Mouse (Mus musculus) myocyte (in vitro differentiated cells): Measurements from ENCODE around the gene Ppp4r1.

Experiments used
- E2F4 ChIP-seq: IDR thresholded peaks from one replicate; pipeline ENCODE4 v1.6.1; 2011; ENCODE audit warnings: mild to moderate bottlenecking, control low read depth, moderate library complexity; ENCODE audit not compliant: insufficient read depth
- MYOD1 ChIP-seq, 3 experiments: IDR thresholded peaks; one replicate each; pipeline ENCODE4 v1.6.1; 2011; ENCODE audit warnings: control low read depth in 2 of 3, low read depth in 2 of 3, mild to moderate bottlenecking in 2 of 3, moderate library complexity in 1 of 3; ENCODE audit not compliant: insufficient read length in 2 of 3, control insufficient read depth in 1 of 3
- MYOG ChIP-seq, 3 experiments: IDR thresholded peaks; one replicate each; pipeline ENCODE4 v1.6.1; 2011; ENCODE audit warnings: control low read depth in 2 of 3, low read depth in 2 of 3, mild to moderate bottlenecking in 2 of 3; ENCODE audit not compliant: insufficient read length in 2 of 3, control insufficient read depth in 1 of 3, insufficient read depth in 1 of 3
- POLR2A ChIP-seq: IDR thresholded peaks from one replicate; pipeline ENCODE4 v1.6.1; 2011; ENCODE audit warnings: low read depth, mild to moderate bottlenecking, control low read depth, moderate library complexity; ENCODE audit not compliant: insufficient read length
- POLR2AphosphoS2 ChIP-seq: IDR thresholded peaks from one replicate; pipeline ENCODE4 v1.6.1; 2011; ENCODE audit warnings: low read depth, control low read depth; ENCODE audit not compliant: insufficient read length
- SRF ChIP-seq: IDR thresholded peaks from one replicate; pipeline ENCODE4 v1.6.1; 2011; ENCODE audit warnings: low read depth; ENCODE audit not compliant: control insufficient read depth, insufficient read length
- TCF12 ChIP-seq: IDR thresholded peaks from one replicate; pipeline ENCODE4 v1.6.1; 2011; ENCODE audit warnings: mild to moderate bottlenecking, control low read depth; ENCODE audit not compliant: poor library complexity, insufficient read depth, severe bottlenecking
- TCF3 ChIP-seq: IDR thresholded peaks from one replicate; pipeline ENCODE4 v1.6.1; 2011; ENCODE audit warnings: low read depth, control low read depth; ENCODE audit not compliant: insufficient read length
- USF1 ChIP-seq: IDR thresholded peaks from one replicate; pipeline ENCODE4 v1.6.1; 2011; ENCODE audit warnings: low read depth, mild to moderate bottlenecking, control low read depth, moderate library complexity

DNA sequence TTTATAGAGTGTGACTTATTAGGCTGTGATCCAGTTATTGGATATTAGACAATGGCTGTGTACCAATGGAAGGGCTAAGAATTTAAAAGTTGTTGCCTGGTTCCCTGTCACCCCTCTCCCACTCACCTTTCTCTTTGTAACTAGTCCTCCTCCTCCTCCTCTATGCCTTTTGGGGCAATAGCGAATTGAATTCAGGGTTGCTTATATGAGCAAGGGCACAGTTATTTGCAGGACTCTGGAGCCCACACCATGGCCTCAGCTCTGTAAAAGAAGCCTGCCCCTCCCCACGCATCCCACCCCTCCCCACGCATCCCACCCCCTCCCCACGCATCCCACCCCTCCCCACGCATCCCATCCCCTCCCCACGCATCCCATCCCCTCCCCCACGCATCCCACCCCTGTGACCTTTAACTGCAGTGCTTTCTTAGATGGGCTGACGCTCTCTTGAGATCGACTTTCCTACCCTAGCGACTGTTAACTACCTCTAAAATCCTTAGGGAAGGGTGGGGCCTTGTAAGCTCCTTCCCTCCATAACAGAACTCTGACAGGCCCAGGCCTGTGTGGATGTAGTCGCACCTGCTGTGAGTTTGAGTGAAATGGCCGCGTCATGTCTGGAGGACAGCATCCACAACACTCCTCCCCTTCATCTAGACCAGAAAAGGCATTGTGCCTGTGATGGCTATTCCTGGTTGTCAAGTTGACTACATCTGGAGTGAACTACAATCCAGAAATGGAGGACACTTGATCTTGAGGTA is 11.9 kb downstream of the Ppp4r1 start:
- TF ChIP-seq POLR2A (no peak), POLR2AphosphoS2 (no peak), USF1 (no peak), TCF3 (no peak), TCF12 (no peak), MYOD1 (IDR thresholded peaks at IDR 0.05; ENCODE audit: control insufficient read depth in 1 of 3, insufficient read length in 2 of 3, low read depth in 2 of 3) (no peak), E2F4 (no peak), SRF (no peak), MYOG (IDR thresholded peaks at IDR 0.05; ENCODE audit: control insufficient read depth in 1 of 3, insufficient read depth in 1 of 3, insufficient read length in 2 of 3, low read depth in 2 of 3) (no peak)
